Mouse (Mus musculus): Measurements from ENCODE around the gene Atf5. TPM values are rescaled to one million over a fixed set of nuclear protein-coding genes. Genes with fewer than 3 reads are reported as not detected.

The Atf5 gene
- 3.2 and 3.4 TPM in 2 replicates for polyA plus RNA-seq (2014; fragmentation: Nextera tagmentation; extraction: Ambion mirVana)

- ATAC-seq (replicated peaks; ENCODE audit: low FRiP score) (peak; percentile 26), DNase-seq (ENCODE audit: low spot score) (peak; percentile 86)
- Histone ChIP-seq H3K36me3 (ENCODE audit: control insufficient read depth, insufficient read depth, low read length) (no peaks in the 10 kb centered on the region), H3K27ac (ENCODE audit: low read depth, low read length) (peak within 1 kb of the TSS; percentile 94), H3K9ac (ENCODE audit: low read length) (peak within 1 kb of the TSS; percentile 98), H3K9me3 (ENCODE audit: control insufficient read depth, low read length) (no peaks in the 10 kb centered on the region), H3K4me3 (ENCODE audit: low read depth, low read length) (peak within 1 kb of the TSS; percentile 86), H3K4me2 (ENCODE audit: low read depth, low read length, severe bottlenecking) (peak within 1 kb of the TSS; percentile 73), H3K27me3 (ENCODE audit: control insufficient read depth, insufficient read depth, low read length) (no peaks in the 10 kb centered on the region), H3K4me1 (replicated peaks; ENCODE audit: control insufficient read depth, insufficient read depth, low read length) (peaks cover 18% of the 10 kb centered on the region)
- under 1% methylated on average over 56 of the region's 57 CpGs for WGBS
Observed at GRCm38 (mm10) chr7:44816470-44817021, at the start of gene Atf5. Gene Atf5, minus strand, starts transcription at chr7:44816658.

DNA sequence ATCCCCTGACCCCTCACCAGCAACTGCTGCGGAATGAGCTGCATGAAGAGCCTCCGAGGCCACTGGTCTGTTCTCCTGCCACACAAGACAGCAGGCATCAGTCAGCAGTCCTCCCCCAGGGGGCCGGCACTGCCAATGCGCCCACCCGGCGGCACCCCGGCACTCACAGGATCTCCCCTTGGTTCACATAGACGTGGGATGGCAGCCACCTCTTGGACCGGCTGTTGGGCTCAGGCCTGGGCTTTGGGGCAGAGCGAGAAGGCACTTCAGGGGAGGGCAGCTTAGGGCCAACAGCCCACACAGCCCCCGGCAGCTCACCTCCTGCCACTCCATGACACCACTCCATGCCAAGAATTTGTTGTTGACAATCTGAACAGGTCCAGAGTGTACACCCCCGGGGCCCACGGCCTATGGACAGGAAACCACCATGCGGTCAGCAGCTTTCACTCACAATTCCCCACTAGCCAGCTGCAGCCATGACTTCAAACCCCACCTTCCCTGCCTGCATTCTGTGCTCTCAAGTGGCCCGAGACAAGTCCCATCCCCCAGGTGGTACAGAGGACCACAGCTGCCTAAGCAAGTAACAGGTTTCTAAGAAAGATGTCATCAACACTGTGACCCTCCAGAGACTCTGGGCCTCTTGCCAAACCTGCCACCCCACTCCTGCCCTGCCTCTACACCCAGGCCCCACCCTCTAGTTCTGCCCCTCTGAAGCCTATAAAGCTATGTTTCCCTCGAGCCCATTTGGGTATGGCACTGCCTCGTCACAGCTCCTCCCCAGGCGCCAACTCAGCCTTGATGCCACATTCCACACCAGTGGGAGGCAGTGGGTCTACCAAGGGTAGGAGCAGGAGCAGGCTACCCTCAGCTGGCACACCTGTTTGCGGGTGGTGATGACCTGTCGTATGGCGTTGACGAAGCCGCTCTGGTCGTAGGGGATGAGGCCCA lies 48.4 kb upstream of the Atf5 start:
- Histone ChIP-seq H3K27ac (ENCODE audit: low read depth, low read length) (no peak overlapping the region), H3K4me1 (replicated peaks; ENCODE audit: control insufficient read depth, insufficient read depth, low read length) (peaks cover 23% of the 10 kb centered on the region), H3K4me3 (ENCODE audit: low read depth, low read length) (no peak overlapping the region), H3K36me3 (ENCODE audit: control insufficient read depth, insufficient read depth, low read length) (peaks cover 20% of the 10 kb centered on the region), H3K9ac (ENCODE audit: low read length) (no peak overlapping the region), H3K9me3 (ENCODE audit: control insufficient read depth, low read length) (no peaks in the 10 kb centered on the region), H3K4me2 (ENCODE audit: low read depth, low read length, severe bottlenecking) (no peak overlapping the region), H3K27me3 (ENCODE audit: control insufficient read depth, insufficient read depth, low read length) (no peaks in the 10 kb centered on the region)
- 86% methylated on average over 24 of the region's 24 CpGs for WGBS
- ATAC-seq (replicated peaks; ENCODE audit: low FRiP score), result no peak
- DNase-seq (ENCODE audit: low spot score), result no peak

GRCm38 (mm10) chr7:44863982-44864494 lies 47.6 kb upstream of the Atf5 start:
- Histone ChIP-seq H3K9ac (ENCODE audit: low read length) (no peak overlapping the region), H3K9me3 (ENCODE audit: control insufficient read depth, low read length) (no peaks in the 10 kb centered on the region), H3K4me3 (ENCODE audit: low read depth, low read length) (no peak overlapping the region), H3K36me3 (ENCODE audit: control insufficient read depth, insufficient read depth, low read length) (peaks cover 20% of the 10 kb centered on the region), H3K27ac (ENCODE audit: low read depth, low read length) (no peak overlapping the region), H3K27me3 (ENCODE audit: control insufficient read depth, insufficient read depth, low read length) (no peaks in the 10 kb centered on the region), H3K4me1 (replicated peaks; ENCODE audit: control insufficient read depth, insufficient read depth, low read length) (peaks cover 23% of the 10 kb centered on the region), H3K4me2 (ENCODE audit: low read depth, low read length, severe bottlenecking) (no peak overlapping the region)
- WGBS, result 94% methylated on average over 11 of the region's 11 CpGs
- ATAC-seq (replicated peaks; ENCODE audit: low FRiP score) (no peak), DNase-seq (ENCODE audit: low spot score) (no peak)

GRCm38 (mm10) chr7:44863210-44863609 lies 46.8 kb upstream of the Atf5 start:
- H3K4me3 ChIP-seq (ENCODE audit: low read depth, low read length), result no peak overlapping the region
- WGBS, result 86% methylated on average over 14 of the region's 14 CpGs
- no peak overlapping the region for H3K9ac ChIP-seq (ENCODE audit: low read length)
- ATAC-seq (replicated peaks; ENCODE audit: low FRiP score) (no peak), DNase-seq (ENCODE audit: low spot score) (no peak)
- H3K27ac ChIP-seq (ENCODE audit: low read depth, low read length), result no peak overlapping the region
- H3K4me2 ChIP-seq (ENCODE audit: low read depth, low read length, severe bottlenecking), result no peak overlapping the region
- H3K27me3 ChIP-seq (ENCODE audit: control insufficient read depth, insufficient read depth, low read length), result no peaks in the 10 kb centered on the region
- H3K9me3 ChIP-seq (ENCODE audit: control insufficient read depth, low read length), result no peaks in the 10 kb centered on the region
- peaks cover 20% of the 10 kb centered on the region for H3K36me3 ChIP-seq (ENCODE audit: control insufficient read depth, insufficient read depth, low read length)
- peaks cover 26% of the 10 kb centered on the region for H3K4me1 ChIP-seq (replicated peaks; ENCODE audit: control insufficient read depth, insufficient read depth, low read length)

DNA sequence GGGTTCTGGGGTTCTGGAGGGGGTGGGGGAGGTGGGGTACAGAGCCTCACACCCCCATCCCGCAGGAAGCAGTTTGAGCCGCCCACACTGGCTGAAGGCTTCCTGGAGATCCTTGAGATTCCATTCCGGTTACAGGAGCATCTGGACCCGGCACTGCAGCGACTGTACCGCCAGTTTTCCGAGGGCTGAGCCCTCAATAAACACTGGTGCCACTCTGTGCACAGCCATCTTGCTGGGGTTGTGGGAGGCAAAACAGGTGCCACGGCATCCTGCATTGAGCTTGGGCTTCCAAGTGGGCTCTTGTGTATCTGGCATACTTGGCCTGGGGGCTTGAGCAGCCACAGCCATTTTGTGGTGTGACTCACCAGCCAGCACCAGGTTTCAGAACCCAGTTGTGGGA lies 46.0 kb upstream of the Atf5 start:
- Histone ChIP-seq H3K27ac (ENCODE audit: low read depth, low read length) (no peak overlapping the region), H3K4me2 (ENCODE audit: low read depth, low read length, severe bottlenecking) (no peak overlapping the region), H3K9me3 (ENCODE audit: control insufficient read depth, low read length) (no peaks in the 10 kb centered on the region), H3K4me3 (ENCODE audit: low read depth, low read length) (no peak overlapping the region), H3K36me3 (ENCODE audit: control insufficient read depth, insufficient read depth, low read length) (peaks cover 20% of the 10 kb centered on the region), H3K9ac (ENCODE audit: low read length) (no peak overlapping the region), H3K27me3 (ENCODE audit: control insufficient read depth, insufficient read depth, low read length) (no peaks in the 10 kb centered on the region), H3K4me1 (replicated peaks; ENCODE audit: control insufficient read depth, insufficient read depth, low read length) (peaks cover 22% of the 10 kb centered on the region)
- ATAC-seq (replicated peaks; ENCODE audit: low FRiP score), result no peak
- no peak for DNase-seq (ENCODE audit: low spot score)
- 91% methylated on average over 8 of the region's 8 CpGs for WGBS

GRCm38 (mm10) chr7:44861429-44861816 lies 45.0 kb upstream of the Atf5 start:
- no peak overlapping the region for H3K4me2 ChIP-seq (ENCODE audit: low read depth, low read length, severe bottlenecking)
- 90% methylated on average over 14 of the region's 14 CpGs for WGBS
- no peak overlapping the region for H3K27ac ChIP-seq (ENCODE audit: low read depth, low read length)
- H3K4me1 ChIP-seq (replicated peaks; ENCODE audit: control insufficient read depth, insufficient read depth, low read length), result peaks cover 12% of the 10 kb centered on the region
- DNase-seq (ENCODE audit: low spot score) (no peak), ATAC-seq (replicated peaks; ENCODE audit: low FRiP score) (no peak)
- peaks cover 20% of the 10 kb centered on the region for H3K36me3 ChIP-seq (ENCODE audit: control insufficient read depth, insufficient read depth, low read length)
- no peaks in the 10 kb centered on the region for H3K27me3 ChIP-seq (ENCODE audit: control insufficient read depth, insufficient read depth, low read length)
- no peak overlapping the region for H3K9ac ChIP-seq (ENCODE audit: low read length)
- no peaks in the 10 kb centered on the region for H3K9me3 ChIP-seq (ENCODE audit: control insufficient read depth, low read length)
- H3K4me3 ChIP-seq (ENCODE audit: low read depth, low read length), result no peak overlapping the region

DNA sequence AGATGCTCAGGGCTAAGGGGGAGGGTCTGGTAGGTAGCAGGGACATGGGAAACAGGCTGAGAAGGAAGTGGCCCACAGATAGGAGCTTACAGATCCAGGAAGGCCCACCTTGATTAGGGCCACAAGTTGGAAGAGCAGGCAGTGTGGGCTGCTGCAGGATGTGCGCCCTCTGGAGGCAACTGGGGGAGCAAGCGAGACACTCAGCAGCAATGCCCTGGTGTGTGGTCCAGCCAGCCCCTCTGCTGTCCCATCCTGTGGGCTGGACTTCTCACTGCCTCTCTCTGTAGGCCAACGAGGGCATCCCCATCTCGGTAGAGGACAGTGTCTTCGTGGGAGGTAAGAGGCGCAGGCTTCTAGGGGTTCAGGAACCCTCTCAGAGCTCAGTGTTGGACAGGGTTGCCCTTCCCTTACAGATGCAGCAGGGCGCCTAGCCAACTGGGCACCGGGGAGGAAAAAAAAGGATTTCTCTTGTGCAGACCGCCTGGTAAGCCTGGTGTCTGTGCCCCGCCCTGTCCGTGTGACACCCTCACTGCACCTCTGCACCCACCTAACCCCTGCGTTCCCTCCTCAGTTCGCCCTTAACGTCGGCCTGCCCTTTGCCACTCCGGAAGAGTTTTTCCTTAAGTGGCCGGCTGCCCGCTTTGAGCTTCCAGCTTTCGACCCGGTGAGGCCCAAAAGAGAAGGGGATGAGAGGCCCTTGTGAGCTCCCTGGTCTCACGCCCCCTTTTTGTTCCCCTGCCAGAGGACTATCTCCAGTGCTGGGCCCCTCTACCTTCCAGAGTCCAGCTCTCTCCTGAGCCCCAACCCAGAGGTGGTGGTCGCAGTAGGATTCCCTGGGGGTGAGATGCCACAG lies 44.3 kb upstream of the Atf5 start:
- H3K4me2 ChIP-seq (ENCODE audit: low read depth, low read length, severe bottlenecking), result no peak overlapping the region
- DNase-seq (ENCODE audit: low spot score), result peak; percentile 91
- 57% methylated on average over 22 of the region's 22 CpGs for WGBS
- no peaks in the 10 kb centered on the region for H3K9me3 ChIP-seq (ENCODE audit: control insufficient read depth, low read length)
- no peak overlapping the region for H3K4me3 ChIP-seq (ENCODE audit: low read depth, low read length)
- H3K27ac ChIP-seq (ENCODE audit: low read depth, low read length), result peak overlapping the region; percentile 32; the same call in 1 of the 2 replicates
- no peak overlapping the region for H3K9ac ChIP-seq (ENCODE audit: low read length)
- H3K27me3 ChIP-seq (ENCODE audit: control insufficient read depth, insufficient read depth, low read length), result no peaks in the 10 kb centered on the region
- peak; percentile 25; the same call in 1 of the 2 replicates for ATAC-seq (replicated peaks; ENCODE audit: low FRiP score)
- H3K36me3 ChIP-seq (ENCODE audit: control insufficient read depth, insufficient read depth, low read length), result peaks cover 20% of the 10 kb centered on the region
- H3K4me1 ChIP-seq (replicated peaks; ENCODE audit: control insufficient read depth, insufficient read depth, low read length), result peaks cover 8% of the 10 kb centered on the region; the same call in 1 of the 2 replicates

- Histone ChIP-seq H3K27ac (ENCODE audit: low read depth, low read length) (no peak overlapping the region), H3K4me1 (replicated peaks; ENCODE audit: control insufficient read depth, insufficient read depth, low read length) (peaks cover 11% of the 10 kb centered on the region), H3K36me3 (ENCODE audit: control insufficient read depth, insufficient read depth, low read length) (peaks cover 20% of the 10 kb centered on the region), H3K9ac (ENCODE audit: low read length) (no peak overlapping the region), H3K9me3 (ENCODE audit: control insufficient read depth, low read length) (no peaks in the 10 kb centered on the region), H3K27me3 (ENCODE audit: control insufficient read depth, insufficient read depth, low read length) (no peaks in the 10 kb centered on the region), H3K4me2 (ENCODE audit: low read depth, low read length, severe bottlenecking) (no peak overlapping the region), H3K4me3 (ENCODE audit: low read depth, low read length) (no peak overlapping the region)
- no peak for ATAC-seq (replicated peaks; ENCODE audit: low FRiP score)
- WGBS, result 92% methylated on average over 11 of the region's 11 CpGs
- no peak for DNase-seq (ENCODE audit: low spot score)
Observed at GRCm38 (mm10) chr7:44859896-44860295, 43.4 kb upstream of the Atf5 start.
